Mouse (Mus musculus) cerebral cortex, adult 2 months (tissue): ENCODE data around the gene Otp.

Experiments used
- WGBS: fragments of 180-500 bp; shearing (Covaris S2); methylation state at CpG from one replicate; pipeline ENCODE4 v1.1.7; 2018; 5-methylcytosine and 5-hydroxymethylcytosine counted together

The Otp gene

GRCm38 (mm10) chr13:94875396-94875880, at the start of gene Otp:
TSS of gene Otp (plus strand) at chr13:94875602.
- WGBS: 5% methylated on average over 30 of the region's 30 CpGs

DNA sequence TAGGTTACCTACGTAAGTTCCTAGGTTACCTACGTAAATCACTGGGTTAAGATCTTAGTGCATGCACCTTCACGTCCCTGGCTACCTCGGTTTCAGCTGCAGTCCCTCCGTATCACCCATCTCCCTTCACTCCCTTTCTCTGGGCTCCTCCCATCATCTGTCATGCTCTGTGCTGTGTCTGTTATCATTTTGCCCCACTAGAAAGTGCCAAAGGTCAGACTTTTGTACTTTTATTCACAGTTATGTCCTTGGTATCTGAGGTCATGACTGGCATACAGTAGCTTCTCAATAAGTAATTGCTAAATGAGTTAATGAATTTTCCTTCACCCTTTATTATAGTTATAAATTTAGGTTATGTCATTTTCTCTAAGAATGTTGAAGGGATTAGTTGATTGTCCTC, 49.0 kb upstream of the Otp start:
- WGBS: 96% methylated on average over 5 of the region's 5 CpGs

GRCm38 (mm10) chr13:94826986-94827385, 48.4 kb upstream of the Otp start:
- 87% methylated on average over 2 of the region's 2 CpGs for WGBS

DNA sequence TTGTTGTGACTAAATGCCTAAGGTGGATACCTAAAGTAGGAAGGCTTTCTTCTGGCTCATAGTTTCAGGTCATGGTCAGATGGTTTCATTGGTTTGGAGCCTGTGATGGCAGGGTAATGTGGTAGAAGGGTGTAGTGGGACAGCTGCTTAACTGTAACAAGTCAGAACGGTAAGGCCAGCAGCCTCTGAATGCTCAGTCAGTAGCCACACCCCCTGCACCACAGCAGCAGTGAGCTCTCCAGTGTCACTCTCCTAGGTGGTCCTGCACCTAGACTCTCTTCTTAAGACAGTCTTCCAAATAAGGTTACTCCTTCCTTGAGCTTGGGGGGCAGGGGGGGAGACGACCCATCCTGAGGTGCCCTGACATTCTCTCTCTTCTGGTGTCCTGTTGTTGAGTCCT, 47.6 kb upstream of the Otp start:
- WGBS: 37% methylated on average over 2 of the region's 2 CpGs

- 60% methylated on average over 5 of the region's 5 CpGs for WGBS
Observed at GRCm38 (mm10) chr13:94838047-94838720, 37.2 kb upstream of the Otp start.

DNA sequence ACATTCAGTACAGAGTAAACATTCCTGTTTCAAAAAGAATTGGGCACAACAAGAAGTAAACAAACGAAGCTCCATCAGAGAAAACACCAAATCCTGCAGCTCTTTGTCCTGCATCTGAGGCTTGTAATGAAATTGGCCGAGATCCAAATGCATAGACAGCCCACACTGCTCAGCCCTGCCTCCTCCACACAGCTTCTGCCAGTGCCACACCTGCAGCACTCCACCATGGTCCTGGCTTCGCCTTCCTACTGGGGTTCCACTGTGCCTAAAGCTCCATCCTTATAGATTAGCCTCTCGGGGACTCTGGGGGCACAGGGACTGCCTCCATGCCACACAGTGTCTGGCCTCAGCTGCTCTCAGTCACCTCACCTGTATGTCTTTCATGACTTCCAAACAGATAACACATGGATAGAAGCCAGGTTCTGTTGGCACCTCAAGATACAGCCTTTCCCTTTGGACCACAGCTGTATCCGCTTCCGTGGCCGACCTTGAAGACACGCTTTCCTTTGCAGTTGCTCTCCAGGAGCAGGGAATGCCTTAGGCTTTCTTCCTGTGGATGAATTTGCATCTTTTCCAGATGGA, 36.6 kb upstream of the Otp start:
- 68% methylated on average over 8 of the region's 8 CpGs for WGBS

DNA sequence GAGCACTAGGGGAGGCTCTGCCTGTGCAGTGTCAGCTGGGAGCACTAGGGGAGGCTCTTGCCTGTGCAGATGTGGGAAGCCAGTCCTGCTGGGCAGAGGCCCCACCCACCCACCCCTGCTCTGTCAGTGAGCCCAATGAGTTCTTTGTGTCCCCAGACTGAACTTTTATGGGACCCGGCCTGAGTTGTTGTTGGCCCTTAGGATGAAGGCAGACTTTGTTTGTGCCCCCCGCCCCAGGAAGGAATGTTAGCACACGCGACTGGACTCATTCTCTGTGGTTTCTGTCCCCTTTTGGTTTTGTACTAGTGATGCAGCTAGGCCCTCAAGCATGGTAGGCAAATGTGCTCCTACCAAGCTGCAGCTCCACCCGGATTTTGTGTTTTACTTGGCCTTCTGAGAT, 32.2 kb upstream of the Otp start:
- WGBS: 64% methylated on average over 5 of the region's 5 CpGs

DNA sequence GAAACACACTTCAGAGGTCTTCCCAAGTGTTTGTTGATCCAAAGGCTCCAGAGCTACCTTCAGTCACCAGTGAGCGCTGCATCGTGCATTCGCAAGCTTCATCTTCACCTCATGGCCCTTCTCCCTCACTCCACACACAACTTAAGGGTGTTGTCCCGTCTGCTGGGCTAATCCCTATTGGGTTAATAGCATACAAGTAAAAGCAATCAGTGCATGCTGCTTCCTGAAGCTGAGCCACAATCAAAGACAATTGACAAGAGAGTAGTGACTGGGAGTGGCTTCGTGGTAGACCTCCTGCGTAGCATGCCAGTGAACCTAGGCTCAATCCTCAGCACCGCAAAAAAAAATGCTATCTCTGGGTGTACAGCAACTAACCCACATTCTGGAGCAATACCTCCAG, 27.5 kb upstream of the Otp start:
- 86% methylated on average over 7 of the region's 7 CpGs for WGBS

DNA sequence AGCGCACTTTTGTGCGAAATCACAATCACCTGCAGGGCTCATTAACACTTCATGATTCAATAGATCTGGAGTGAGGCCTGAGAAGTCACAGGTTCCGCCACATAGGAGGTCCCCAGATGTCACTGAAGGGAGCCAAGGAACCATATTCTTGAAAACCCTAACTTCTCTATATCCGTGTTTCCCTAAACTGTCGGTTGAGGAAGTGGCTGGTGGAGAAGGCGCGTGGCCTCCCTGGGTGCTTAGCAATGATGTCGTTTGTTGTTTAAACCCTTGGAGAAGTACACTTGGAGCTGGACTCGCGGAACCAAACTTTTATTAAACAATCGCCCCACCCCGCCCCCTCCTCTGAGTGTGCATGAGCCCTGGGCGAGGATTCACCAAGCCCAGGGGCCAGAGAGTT, 26.1 kb upstream of the Otp start:
- WGBS: 77% methylated on average over 13 of the region's 13 CpGs

GRCm38 (mm10) chr13:94858016-94858575, 17.3 kb upstream of the Otp start:
- 87% methylated on average over 8 of the region's 8 CpGs for WGBS

GRCm38 (mm10) chr13:94859256-94859655, 16.1 kb upstream of the Otp start:
- 76% methylated on average over 8 of the region's 8 CpGs for WGBS

- 74% methylated on average over 5 of the region's 5 CpGs for WGBS
Observed at GRCm38 (mm10) chr13:94862491-94863230, 12.7 kb upstream of the Otp start.

DNA sequence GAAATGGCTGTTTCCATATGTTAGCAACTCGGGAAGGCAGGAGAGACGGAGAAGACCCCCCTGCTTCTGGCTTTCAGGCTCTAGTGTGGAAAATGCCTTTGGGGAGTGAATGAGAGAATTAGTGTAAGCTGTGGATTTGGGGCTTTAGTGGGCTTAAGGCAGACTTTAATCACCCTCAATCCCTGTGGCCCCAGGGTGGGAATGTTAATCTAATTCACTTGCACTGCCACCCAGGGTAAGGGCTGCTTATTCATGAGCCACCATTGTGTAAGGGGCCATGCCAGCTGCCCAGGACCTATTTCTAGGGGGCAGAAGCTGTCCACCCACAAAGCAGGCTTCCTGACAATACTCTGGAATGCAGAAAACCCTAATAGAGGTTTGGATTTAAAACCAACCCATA, 8.5 kb upstream of the Otp start:
- 34% methylated on average over 2 of the region's 2 CpGs for WGBS

DNA sequence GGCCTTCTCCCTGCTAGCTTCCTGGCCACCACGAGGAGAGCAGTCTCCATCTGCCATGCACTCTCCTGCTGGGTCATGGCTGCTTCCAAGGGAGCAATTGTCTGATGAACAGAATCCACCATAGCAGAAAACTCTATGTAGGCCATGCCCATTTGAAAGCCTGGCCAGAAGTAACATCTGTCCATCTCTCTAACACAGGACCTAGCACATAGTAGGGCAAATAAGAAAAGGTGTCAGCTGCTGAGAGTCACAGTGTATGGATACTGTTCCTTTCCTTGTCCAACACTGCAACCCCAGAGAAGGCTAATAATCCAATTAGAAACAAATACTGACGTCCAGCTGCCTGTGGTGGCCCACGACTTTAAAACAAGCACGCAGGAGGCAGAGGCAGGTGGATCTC, 7.6 kb upstream of the Otp start:
- 60% methylated on average over 4 of the region's 4 CpGs for WGBS

GRCm38 (mm10) chr13:94868478-94868950, 6.9 kb upstream of the Otp start:
- 3% methylated on average over 31 of the region's 35 CpGs for WGBS

GRCm38 (mm10) chr13:94869541-94869940, 5.9 kb upstream of the Otp start:
- 6% methylated on average over 8 of the region's 8 CpGs for WGBS

- WGBS: 4% methylated on average over 9 of the region's 9 CpGs
Observed at GRCm38 (mm10) chr13:94870071-94870460, 5.3 kb upstream of the Otp start.

- 3% methylated on average over 21 of the region's 21 CpGs for WGBS
Observed at GRCm38 (mm10) chr13:94870461-94871186, 4.8 kb upstream of the Otp start.

- WGBS: 6% methylated on average over 7 of the region's 7 CpGs
Observed at GRCm38 (mm10) chr13:94871806-94872320, 3.5 kb upstream of the Otp start.

- WGBS: 4% methylated on average over 19 of the region's 19 CpGs
Observed at GRCm38 (mm10) chr13:94872439-94872838, 3.0 kb upstream of the Otp start.
